Mouse (Mus musculus): ENCODE measurements at regions not wholly inside any gene's neighbourhood (a gene's known extent, or its start where the extent isn't known, plus 50 kb on each side); places are given as distances from the start of the nearest gene placed in this dataset.

DNA sequence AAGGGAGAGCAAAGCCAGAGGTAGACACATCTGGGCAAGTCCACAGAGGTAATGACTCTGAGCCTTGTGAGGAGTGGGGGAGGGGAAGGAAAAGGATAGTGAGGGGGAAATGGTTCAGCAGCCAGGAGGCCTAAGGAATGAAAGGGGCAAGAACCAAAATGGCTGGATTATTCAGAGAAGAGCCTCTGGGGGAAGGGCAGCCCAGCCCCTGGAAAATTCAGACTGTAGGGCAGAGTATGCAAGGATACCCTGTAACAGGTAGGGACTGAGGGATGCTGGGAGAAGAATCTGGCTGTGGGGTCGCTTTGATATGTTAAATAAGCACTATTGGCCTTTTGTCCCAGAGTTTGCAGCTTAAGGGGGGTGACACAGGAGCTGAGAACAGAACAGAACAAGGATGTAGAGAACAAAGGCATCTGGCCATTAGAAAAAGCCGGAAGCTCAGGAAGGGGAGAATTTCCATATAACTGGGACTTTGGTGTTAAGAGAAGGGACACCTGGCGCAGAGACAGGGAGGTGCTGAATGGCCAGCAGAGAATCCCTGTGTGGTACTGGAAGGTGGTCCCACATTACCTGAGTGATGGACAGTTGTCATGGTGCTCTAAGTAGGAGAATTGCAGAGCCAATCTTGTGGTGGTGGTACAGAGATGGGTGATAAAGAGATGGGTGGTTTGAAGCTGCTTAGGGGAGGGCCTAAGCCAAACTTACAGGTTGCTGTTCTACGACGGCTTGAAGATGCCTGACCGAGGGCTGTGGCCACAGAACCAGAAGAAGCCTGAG lies 84.5 kb upstream of the Fam49a start:
- TF ChIP-seq POLR2A (IDR thresholded peaks at IDR 0.05; ENCODE audit: extremely low read depth, insufficient read depth, low read length) (no peak), CTCF (IDR thresholded peaks at IDR 0.05; ENCODE audit: low read depth, low read length) (no peak)

Data from liver, adult 2 months (tissue).